Mouse (Mus musculus): ENCODE results near the gene Ogg1. TPM values are rescaled to one million over a fixed set of nuclear protein-coding genes. Genes with fewer than 3 reads are reported as not detected.

Gene Ogg1
- 1 to 10 TPM; 4.4 to 4.8 TPM for total RNA-seq (2021)

GRCm38 (mm10) chr6:113326533-113327315, at the start of gene Ogg1:
Ogg1 (plus strand) TSS chr6:113326972.
- DNase-seq (ENCODE audit: low spot score): peak; percentile 99

DNA sequence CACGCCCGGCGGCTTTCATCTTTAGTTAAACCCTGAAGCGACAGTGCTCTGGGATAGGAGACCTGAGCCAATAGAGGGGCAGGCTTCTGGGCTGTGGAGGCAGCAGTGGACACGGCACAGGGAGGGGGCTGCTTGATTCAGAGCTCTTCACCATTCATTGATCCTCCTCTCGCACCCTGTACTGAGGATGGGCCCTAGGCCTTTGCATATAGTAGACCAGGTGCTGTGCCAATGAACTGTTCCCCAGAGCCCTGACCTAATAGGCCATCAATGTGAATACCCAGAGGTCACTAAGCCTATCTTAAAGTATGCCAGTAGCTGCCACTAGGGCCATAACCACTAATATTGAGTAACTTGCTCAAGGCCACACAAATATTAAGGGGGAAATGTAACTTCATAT, 45.1 kb upstream of the Ogg1 start:
- no peak for DNase-seq (ENCODE audit: low spot score)
- intact Hi-C loops (cut with DNase I): no loop called here

More at GRCm38 (mm10) chr6:113326533-113327315, at the start of gene Ogg1:
- intact Hi-C loops (cut with DNase I): no loop called here

DNA sequence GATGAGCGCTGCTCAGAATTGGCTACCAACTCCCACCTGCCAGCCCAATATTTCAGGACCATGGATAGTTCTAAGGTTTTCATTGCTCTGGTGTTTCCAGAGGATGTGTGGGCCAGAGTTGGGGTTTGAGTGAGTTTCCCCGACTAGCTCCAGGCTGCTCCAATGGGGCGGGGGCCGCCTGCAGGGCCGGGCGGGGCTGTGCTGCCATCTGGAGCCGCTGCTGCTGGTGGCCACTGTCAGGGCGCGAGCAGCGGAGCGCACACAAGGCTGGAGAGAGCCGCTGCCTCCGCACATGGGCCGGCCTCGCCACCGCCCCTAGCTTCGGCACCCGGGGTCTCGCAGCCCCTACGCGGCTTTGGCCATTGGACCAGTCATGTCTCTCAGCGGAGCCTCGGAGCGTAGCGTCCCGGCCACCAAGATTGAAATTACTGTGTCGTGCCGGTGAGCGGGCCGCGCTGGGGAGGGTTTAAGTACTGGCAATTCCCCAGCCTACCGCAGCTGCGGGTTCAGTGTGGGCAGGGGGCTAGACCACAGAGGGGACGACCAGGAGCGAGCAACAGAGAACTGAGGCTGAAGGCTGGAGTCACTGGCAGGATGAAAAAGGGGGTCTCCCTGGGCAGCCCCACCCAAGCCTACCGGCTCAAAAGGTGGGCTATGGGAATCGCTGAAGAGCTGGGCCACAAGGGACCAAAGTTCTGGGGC, 44.5 kb upstream of the Ogg1 start, which contains the start of gene Cpne9:
Cpne9 (plus strand) TSS at position 207 of the 702 bp plus-strand sequence.
- intact Hi-C loops (cut with DNase I): no loop called here
- DNase-seq (ENCODE audit: low spot score): no peak

DNA sequence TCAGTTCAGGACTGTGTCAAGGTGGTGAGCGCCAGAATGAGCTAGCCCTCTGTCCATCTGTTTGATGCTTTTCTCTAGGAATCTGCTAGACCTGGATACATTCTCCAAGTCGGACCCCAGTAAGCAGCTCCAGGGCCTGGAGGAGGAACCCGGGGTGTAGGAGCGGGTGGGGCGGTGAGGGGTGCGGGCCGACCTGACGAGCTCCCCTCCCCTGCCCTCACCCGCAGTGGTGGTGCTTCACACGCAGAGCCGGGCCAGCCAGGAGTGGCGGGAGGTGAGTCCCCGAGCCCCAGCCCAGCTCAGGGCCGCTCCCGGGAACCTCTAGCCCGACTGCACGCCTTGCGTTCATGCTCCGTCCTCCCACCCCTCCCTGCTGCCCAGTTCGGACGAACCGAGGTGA, 43.8 kb upstream of the Ogg1 start:
- intact Hi-C loops (cut with DNase I): no loop called here
- no peak for DNase-seq (ENCODE audit: low spot score)

DNA sequence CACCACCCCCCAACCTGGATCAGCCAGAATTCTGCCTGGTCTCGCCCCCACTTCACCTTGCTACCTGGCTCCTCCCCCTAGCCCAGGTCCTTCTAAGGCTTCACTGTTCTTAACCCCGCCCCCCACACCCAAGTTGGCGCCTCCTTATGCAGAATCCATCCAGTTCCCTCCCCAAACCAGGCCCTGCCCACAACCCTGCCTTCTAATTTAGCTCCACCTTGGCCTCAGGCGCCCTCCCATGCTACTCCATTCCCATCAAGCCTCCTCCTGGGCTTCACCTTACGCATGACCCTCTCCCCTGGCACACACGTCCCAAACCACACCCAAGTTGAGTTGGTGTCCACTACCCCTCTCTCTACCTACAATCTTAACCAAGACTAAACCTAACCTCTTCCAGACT, 43.3 kb upstream of the Ogg1 start:
- no peak for DNase-seq (ENCODE audit: low spot score)
- intact Hi-C loops (cut with DNase I): no loop called here

DNA sequence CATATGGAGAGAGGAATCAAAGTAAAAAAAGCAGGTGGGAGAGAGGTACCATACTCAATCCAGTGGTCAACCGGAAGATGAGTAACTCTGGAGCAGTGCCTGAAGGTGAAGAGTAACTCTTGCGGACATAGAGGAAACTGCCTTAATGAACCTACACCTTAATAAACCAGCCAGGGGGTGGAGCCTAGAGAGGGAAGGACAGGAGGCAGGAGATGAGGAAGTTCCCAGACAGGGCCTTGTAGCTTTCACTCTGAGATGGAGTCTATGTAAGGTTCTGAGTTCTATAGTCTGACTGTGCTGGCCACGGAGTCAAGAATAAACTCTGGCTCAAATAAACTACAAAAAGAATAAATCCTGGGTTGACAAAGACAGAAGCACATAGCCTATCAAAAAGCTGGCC, 41.8 kb upstream of the Ogg1 start:
- no peak for DNase-seq (ENCODE audit: low spot score)
- intact Hi-C loops (cut with DNase I): no loop called here

- no peak for DNase-seq (ENCODE audit: low spot score)
- intact Hi-C loops (cut with DNase I): no loop called here
Measured at GRCm38 (mm10) chr6:113286316-113286715, 40.5 kb upstream of the Ogg1 start.

DNA sequence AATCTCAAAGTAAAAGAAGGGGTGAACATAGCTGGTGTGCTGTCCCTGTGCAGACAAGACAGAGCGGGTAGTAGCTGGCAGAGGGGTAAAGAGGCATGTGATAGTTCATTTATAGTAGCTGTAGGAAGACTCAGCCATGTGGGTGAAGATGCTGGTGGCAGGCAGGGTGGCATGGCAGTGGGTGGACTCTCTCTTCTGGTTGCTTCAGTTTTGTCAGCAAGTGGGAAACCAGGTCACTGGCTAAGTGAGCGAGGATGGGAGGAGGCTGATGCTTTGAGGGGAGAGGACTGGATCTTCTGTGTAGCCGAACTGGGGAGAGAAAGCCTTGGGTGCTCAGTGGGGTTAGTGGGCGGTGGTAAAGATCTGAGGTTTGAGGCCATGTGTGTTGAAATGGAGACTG, 39.5 kb upstream of the Ogg1 start:
- DNase-seq (ENCODE audit: low spot score): no peak
- intact Hi-C loops (cut with DNase I): no loop called here

DNA sequence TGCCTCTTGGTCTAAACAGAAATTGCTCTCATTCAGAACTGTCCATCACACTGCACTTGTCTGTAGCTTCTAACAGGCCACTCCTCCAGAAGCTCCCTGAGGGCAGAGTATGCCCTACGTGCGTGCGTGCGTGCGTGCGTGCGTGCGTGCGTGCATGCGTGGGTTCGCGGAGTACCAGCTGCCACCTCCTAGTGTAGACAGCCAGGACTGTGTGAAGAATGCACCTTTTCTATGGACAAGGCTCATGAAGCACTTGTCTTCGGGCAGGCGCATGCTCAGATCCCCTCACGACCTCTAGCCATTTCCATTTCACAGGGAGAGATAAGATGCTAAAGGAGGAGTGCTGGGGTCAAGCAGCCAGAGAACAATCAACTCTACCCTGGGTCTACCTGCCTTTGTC, 37.4 kb upstream of the Ogg1 start:
- DNase-seq (ENCODE audit: low spot score): no peak
- intact Hi-C loops (cut with DNase I): no loop called here

- DNase-seq (ENCODE audit: low spot score): no peak
Measured at GRCm38 (mm10) chr6:113290346-113290745, 36.4 kb upstream of the Ogg1 start.

DNA sequence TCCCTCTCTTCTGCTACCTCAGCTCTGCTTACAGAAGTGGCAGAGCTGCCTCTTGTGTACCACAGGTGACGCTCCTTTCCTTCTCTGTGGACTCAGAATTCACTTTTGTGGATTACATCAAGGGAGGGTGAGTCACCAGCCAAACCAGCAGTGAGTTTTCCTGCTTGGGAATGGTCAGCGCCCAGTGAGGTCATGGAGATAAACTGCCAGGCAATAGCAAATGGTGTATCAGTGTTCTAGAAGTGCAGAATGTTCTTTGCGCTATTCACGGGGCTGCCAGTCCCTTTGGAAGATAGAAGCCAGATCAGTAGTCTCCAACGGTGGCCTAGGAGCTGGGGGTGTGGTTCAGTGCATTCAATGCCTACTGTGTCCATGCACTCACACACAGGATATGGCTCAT, 33.8 kb upstream of the Ogg1 start:
- no peak for DNase-seq (ENCODE audit: low spot score)
- intact Hi-C loops (cut with DNase I): no loop called here

More at GRCm38 (mm10) chr6:113290346-113290745, 36.4 kb upstream of the Ogg1 start:
- intact Hi-C loops (cut with DNase I): no loop called here

- intact Hi-C loops (cut with DNase I): no loop called here
- DNase-seq (ENCODE audit: low spot score): no peak
Measured at GRCm38 (mm10) chr6:113296046-113296445, 30.7 kb upstream of the Ogg1 start.

GRCm38 (mm10) chr6:113296639-113297038, 30.1 kb upstream of the Ogg1 start:
- DNase-seq (ENCODE audit: low spot score): no peak
- intact Hi-C loops (cut with DNase I): no loop called here

GRCm38 (mm10) chr6:113301350-113301749, 25.4 kb upstream of the Ogg1 start:
- intact Hi-C loops (cut with DNase I): loop anchor here (5.0 to 10.0 kb wide), 5 partner anchors 64 to 604 kb away; partner anchors contain the start of genes Mtmr14, Rad18 and Setd5

GRCm38 (mm10) chr6:113302258-113302657, 24.5 kb upstream of the Ogg1 start:
- no peak for DNase-seq (ENCODE audit: low spot score)
- intact Hi-C loops (cut with DNase I): loop anchor here (5.0 to 10.0 kb wide), 5 partner anchors 65 to 605 kb away; partner anchors contain the start of genes Mtmr14, Rad18 and Setd5

More at GRCm38 (mm10) chr6:113301350-113301749, 25.4 kb upstream of the Ogg1 start:
- DNase-seq (ENCODE audit: low spot score): no peak

- peak; percentile 100 for DNase-seq (ENCODE audit: low spot score)
- intact Hi-C loops (cut with DNase I): loop anchor here (5.0 to 10.0 kb wide), 2 partner anchors 232 to 259 kb away; partner anchors contain the start of genes Setd5 and Thumpd3
Measured at GRCm38 (mm10) chr6:113306322-113306985, 20.3 kb upstream of the Ogg1 start.

DNA sequence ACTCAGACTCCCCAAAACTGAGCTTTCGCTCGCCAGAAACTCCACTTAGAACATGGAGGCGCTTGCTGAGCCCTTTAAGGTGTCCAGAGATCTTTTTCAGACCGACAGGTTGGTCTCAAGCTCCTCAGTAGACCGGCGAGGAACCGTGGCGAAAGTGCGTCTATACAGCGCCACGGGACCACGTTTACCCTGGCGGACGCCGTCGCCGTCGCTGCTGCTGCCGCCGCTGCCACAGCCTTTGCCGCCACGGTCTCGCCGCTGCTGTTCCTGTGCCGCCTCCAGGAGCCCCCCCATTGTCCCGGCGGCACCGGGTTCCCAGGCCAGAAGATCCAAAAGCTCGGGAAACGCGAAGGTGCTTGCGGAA, 19.8 kb upstream of the Ogg1 start, which contains the start of gene Brpf1:
Brpf1 (plus strand) TSS at position 152 of the 364 bp plus-strand sequence.
- intact Hi-C loops (cut with DNase I): loop anchor here (1.0 to 10.0 kb wide), 3 partner anchors 17 to 260 kb away; partner anchors contain the start of genes Setd5 and Thumpd3
- no peak for DNase-seq (ENCODE audit: low spot score)

DNA sequence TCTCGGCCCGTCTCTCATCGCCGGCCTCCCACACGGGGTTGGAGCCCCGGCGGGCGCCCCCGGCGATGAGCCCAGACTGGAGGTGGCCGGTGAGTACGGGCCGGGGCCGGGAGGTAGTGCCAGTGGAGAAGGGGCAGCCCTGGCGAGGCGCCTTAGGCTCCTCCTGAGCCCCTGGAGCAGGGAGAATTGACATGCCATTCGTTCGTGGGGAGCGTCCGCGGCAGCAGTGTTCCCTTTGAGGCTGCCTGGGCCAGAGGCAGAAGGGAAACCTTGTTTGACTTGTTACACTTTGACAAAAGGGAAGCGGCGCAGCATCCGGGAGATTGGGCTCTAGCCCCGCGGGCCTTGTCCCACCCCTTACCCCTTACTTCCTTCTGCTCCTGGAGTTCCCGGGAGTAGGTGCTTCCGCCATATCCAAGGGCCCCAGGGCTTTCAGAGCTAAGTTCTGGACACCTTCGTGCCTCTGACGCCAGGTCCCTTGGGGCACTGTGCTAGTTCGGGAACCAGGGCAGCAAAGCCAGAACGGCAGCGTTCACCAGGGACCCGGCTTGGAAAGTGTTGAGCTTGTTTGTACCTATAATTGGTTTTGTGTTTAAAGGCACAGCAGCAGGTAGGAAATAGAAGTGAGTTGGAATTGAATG, 19.2 kb upstream of the Ogg1 start:
- intact Hi-C loops (cut with DNase I): loop anchor here (1.0 to 10.0 kb wide), 3 partner anchors 17 to 260 kb away; partner anchors contain the start of genes Setd5 and Thumpd3
- peak; percentile 27 for DNase-seq (ENCODE audit: low spot score)

DNA sequence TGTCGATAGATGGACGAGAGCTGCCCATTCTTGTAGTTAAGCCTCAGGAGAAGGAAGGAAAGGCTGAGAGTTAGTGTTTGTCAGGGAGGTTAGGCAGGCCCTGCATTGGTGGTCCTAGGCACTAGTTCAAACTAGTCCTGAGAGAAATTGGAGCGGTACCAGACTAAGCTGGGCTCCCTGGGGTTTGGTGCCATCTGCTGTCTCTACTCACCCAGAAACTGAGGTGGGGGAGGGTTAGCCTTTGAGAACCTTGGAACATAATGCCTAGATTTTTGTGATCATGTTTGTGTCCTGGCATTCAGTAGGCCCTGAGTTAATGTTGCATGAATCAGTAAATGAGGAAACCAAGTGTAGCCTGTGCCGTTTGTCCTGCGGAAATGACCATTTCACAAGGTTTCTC, 18.6 kb upstream of the Ogg1 start:
- intact Hi-C loops (cut with DNase I): loop anchor here (5.0 to 10.0 kb wide), 2 partner anchors 233 to 261 kb away; partner anchors contain the start of genes Setd5 and Thumpd3

GRCm38 (mm10) chr6:113315972-113316371, 10.8 kb upstream of the Ogg1 start:
- intact Hi-C loops (cut with DNase I): no loop called here
- no peak for DNase-seq (ENCODE audit: low spot score)

More for the DNA sequence above, 18.6 kb upstream of the Ogg1 start:
- no peak for DNase-seq (ENCODE audit: low spot score)
